ENCODE assay signal across 9 mouse cellular contexts in the genomic region with DNA sequence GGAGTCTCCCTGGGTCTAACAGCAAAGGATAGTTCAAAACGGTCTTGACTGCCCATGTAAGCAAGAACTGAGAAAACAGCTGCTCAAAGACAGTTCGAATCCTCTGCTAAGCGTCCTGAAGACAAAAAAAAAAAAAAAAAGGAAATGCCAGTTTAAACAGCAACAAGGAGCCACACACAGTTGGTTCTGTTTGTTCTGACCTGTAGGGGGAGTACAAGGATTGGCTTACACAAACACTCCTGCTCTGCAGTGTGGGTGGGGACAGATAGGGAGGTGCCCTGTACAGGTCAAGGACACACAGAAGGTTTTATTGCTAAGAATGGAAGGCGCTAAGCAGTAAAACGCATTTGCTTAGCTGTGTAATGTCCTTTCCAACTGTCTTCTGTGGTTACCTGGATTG. TPM values are rescaled to one million over a fixed set of nuclear protein-coding genes. Genes with fewer than 3 reads are reported as not detected.
DNase-seq lines count a peak whose midpoint lies in the region; ATAC-seq lines count a peak whose summit lies in the region.
"Had no signal": no experiment of that assay in that cellular context is flagged by ENCODE, and none has a peak within 500 bp of the region (broad histone marks: within the 10 kb centered on the region; RNA-seq: fewer than 3 reads in every experiment).

No protein-coding gene starts in this region.

- 39% methylated on average over 5 of the region's 5 CpGs for WGBS in embryonic facial prominence, embryonic 11.5 days
- 36% methylated on average over 5 of the region's 5 CpGs for WGBS in embryonic facial prominence, embryonic 10.5 days
- WGBS in embryonic facial prominence, embryonic 14.5 days = 35% methylated on average over 5 of the region's 5 CpGs
- 40% methylated on average over 5 of the region's 5 CpGs for WGBS in forebrain, embryonic 10.5 days

- no peak overlapping the region for H3K9ac ChIP-seq in embryonic facial prominence, embryonic 11.5 days (replicated peaks; ENCODE audit: low read length)
- no peak overlapping the region for H3K9ac ChIP-seq in embryonic facial prominence, embryonic 14.5 days (ENCODE audit: low read depth, low read length)
- H3K9ac ChIP-seq: limb, embryonic 13.5 days had no signal

- H3K4me1 ChIP-seq in embryonic facial prominence, embryonic 11.5 days (ENCODE audit: control insufficient read depth, insufficient read depth, low read length) = no peaks in the 10 kb centered on the region
- H3K4me1 ChIP-seq in embryonic facial prominence, embryonic 10.5 days = no peaks in the 10 kb centered on the region
- no peaks in the 10 kb centered on the region for H3K4me1 ChIP-seq in embryonic facial prominence, embryonic 14.5 days (ENCODE audit: control insufficient read depth, insufficient read depth, low read length)
- H3K4me1 ChIP-seq in forebrain, embryonic 10.5 days = no peaks in the 10 kb centered on the region
- H3K4me1 ChIP-seq: limb, embryonic 13.5 days had no signal

- peak; percentile 52 for DNase-seq in embryonic facial prominence, embryonic 11.5 days (ENCODE audit: low spot score)
- no peak for DNase-seq in embryonic facial prominence, embryonic 10.5 days (ENCODE audit: low spot score)
- DNase-seq in urinary bladder, postnatal 14 days (ENCODE audit: low spot score) = peak; percentile 14
- no peak for DNase-seq in urinary bladder, postnatal 25 days (ENCODE audit: low spot score)
- peak; percentile 48 for DNase-seq in embryonic facial prominence, embryonic 14.5 days (ENCODE audit: low spot score)
- DNase-seq in kidney, postnatal 25 days = peak; percentile 60 to 74
- DNase-seq in forebrain, embryonic 10.5 days (ENCODE audit: extremely low spot score, low spot score) = no peak

- ATAC-seq in embryonic facial prominence, embryonic 11.5 days (replicated peaks; ENCODE audit: insufficient number of reproducible peaks, low FRiP score, low TSS enrichment, low read depth) = no peak
- ATAC-seq in embryonic facial prominence, embryonic 14.5 days (ENCODE audit: low read depth) = 0 out of 2 replicates have a peak, but pooled peaks have one; percentile 63
- ATAC-seq in neutrophil, adult 5-6 weeks (ENCODE audit: extremely low read depth, insufficient number of reproducible peaks, low FRiP score, poor library complexity, severe bottlenecking) = peak; percentile 94

- H3K4me2 ChIP-seq in embryonic facial prominence, embryonic 11.5 days (ENCODE audit: low read depth, low read length) = no peak overlapping the region
- H3K4me2 ChIP-seq in embryonic facial prominence, embryonic 14.5 days (ENCODE audit: low read depth, low read length) = no peak overlapping the region
- H3K4me2 ChIP-seq: limb, embryonic 13.5 days had no signal

- H3K27me3 ChIP-seq in embryonic facial prominence, embryonic 11.5 days (ENCODE audit: control insufficient read depth, insufficient read depth, low read length) = no peaks in the 10 kb centered on the region
- no peaks in the 10 kb centered on the region for H3K27me3 ChIP-seq in embryonic facial prominence, embryonic 10.5 days (replicated peaks; ENCODE audit: low read depth, poor library complexity, severe bottlenecking)
- H3K27me3 ChIP-seq in embryonic facial prominence, embryonic 14.5 days (replicated peaks; ENCODE audit: control insufficient read depth, insufficient read depth, low read length) = no peaks in the 10 kb centered on the region
- no peaks in the 10 kb centered on the region for H3K27me3 ChIP-seq in forebrain, embryonic 10.5 days (ENCODE audit: poor library complexity, severe bottlenecking)
- H3K27me3 ChIP-seq: limb, embryonic 13.5 days had no signal

- no peak overlapping the region for H3K27ac ChIP-seq in embryonic facial prominence, embryonic 11.5 days (replicated peaks; ENCODE audit: low read depth, low read length)
- no peak overlapping the region for H3K27ac ChIP-seq in embryonic facial prominence, embryonic 10.5 days (replicated peaks)
- no peak overlapping the region for H3K27ac ChIP-seq in embryonic facial prominence, embryonic 14.5 days (replicated peaks; ENCODE audit: low read depth, low read length)
- H3K27ac ChIP-seq in forebrain, embryonic 10.5 days = no peak overlapping the region
- H3K27ac ChIP-seq: limb, embryonic 13.5 days had no signal

- no peaks in the 10 kb centered on the region for H3K36me3 ChIP-seq in embryonic facial prominence, embryonic 11.5 days (replicated peaks; ENCODE audit: control insufficient read depth, insufficient read depth, low read depth, low read length)
- H3K36me3 ChIP-seq in embryonic facial prominence, embryonic 10.5 days (replicated peaks) = no peaks in the 10 kb centered on the region
- H3K36me3 ChIP-seq in embryonic facial prominence, embryonic 14.5 days (ENCODE audit: control insufficient read depth, insufficient read depth, low read length) = no peaks in the 10 kb centered on the region
- no peaks in the 10 kb centered on the region for H3K36me3 ChIP-seq in forebrain, embryonic 10.5 days (replicated peaks)
- H3K36me3 ChIP-seq: limb, embryonic 13.5 days had no signal

- no peak overlapping the region for H3K4me3 ChIP-seq in embryonic facial prominence, embryonic 11.5 days (ENCODE audit: low read depth, low read length)
- no peak overlapping the region for H3K4me3 ChIP-seq in embryonic facial prominence, embryonic 10.5 days
- no peak overlapping the region for H3K4me3 ChIP-seq in embryonic facial prominence, embryonic 14.5 days (ENCODE audit: low read depth, low read length)
- no peak overlapping the region for H3K4me3 ChIP-seq in forebrain, embryonic 10.5 days
- H3K4me3 ChIP-seq: limb, embryonic 13.5 days had no signal

- H3K9me3 ChIP-seq in embryonic facial prominence, embryonic 11.5 days (replicated peaks; ENCODE audit: control insufficient read depth, low read length) = no peaks in the 10 kb centered on the region
- no peaks in the 10 kb centered on the region for H3K9me3 ChIP-seq in embryonic facial prominence, embryonic 10.5 days
- H3K9me3 ChIP-seq in embryonic facial prominence, embryonic 14.5 days (ENCODE audit: control insufficient read depth, low read length) = no peaks in the 10 kb centered on the region
- no peaks in the 10 kb centered on the region for H3K9me3 ChIP-seq in forebrain, embryonic 10.5 days
- H3K9me3 ChIP-seq: limb, embryonic 13.5 days had no signal

RNA-seq across cellular contexts. Expression of gene Itsn2, which starts 20.6 kb away (rescaled TPM):
- 25.9 and 26.2 TPM in 2 replicates for polyA plus RNA-seq in embryonic facial prominence, embryonic 11.5 days (2014; fragmentation: Nextera tagmentation; extraction: Ambion mirVana)
- polyA plus RNA-seq in embryonic facial prominence, embryonic 10.5 days (2016; fragmentation: Nextera tagmentation; extraction: Ambion mirVana) = 17.6 and 17.9 TPM in 2 replicates
- 43.6 and 44.0 TPM in 2 replicates for polyA plus RNA-seq in embryonic facial prominence, embryonic 14.5 days (2014; fragmentation: Nextera tagmentation; extraction: Ambion mirVana)
- total RNA-seq in neutrophil, adult 5-6 weeks (2017) = 417 and 436 TPM in 2 replicates
- 13.8 and 14.5 TPM in 2 replicates for polyA plus RNA-seq in forebrain, embryonic 10.5 days (2016; fragmentation: Nextera tagmentation; extraction: Ambion mirVana)

RNA-seq across cellular contexts. Expression of gene Gm3625, which starts 20.9 kb away (rescaled TPM):
- not detected in 2 replicates for polyA plus RNA-seq in embryonic facial prominence, embryonic 11.5 days (2014; fragmentation: Nextera tagmentation; extraction: Ambion mirVana)
- polyA plus RNA-seq in embryonic facial prominence, embryonic 10.5 days (2016; fragmentation: Nextera tagmentation; extraction: Ambion mirVana) = not detected in 2 replicates
- polyA plus RNA-seq in embryonic facial prominence, embryonic 14.5 days (2014; fragmentation: Nextera tagmentation; extraction: Ambion mirVana) = not detected in 2 replicates
- not detected in 2 replicates for total RNA-seq in neutrophil, adult 5-6 weeks (2017)
- polyA plus RNA-seq in forebrain, embryonic 10.5 days (2016; fragmentation: Nextera tagmentation; extraction: Ambion mirVana) = not detected in 2 replicates
- polyA plus RNA-seq: limb, embryonic 13.5 days had no signal

Comparison
In these comparisons a context has a peak if more than half of its experiments do, and no peak if none do; other contexts are left out.
1. DNase-seq: peak in embryonic facial prominence, embryonic 11.5 days (single experiment), urinary bladder, postnatal 14 days (single experiment), embryonic facial prominence, embryonic 14.5 days (single experiment) and kidney, postnatal 25 days (2 of 2); none in embryonic facial prominence, embryonic 10.5 days (single experiment), urinary bladder, postnatal 25 days (single experiment) and forebrain, embryonic 10.5 days (single experiment).